Mouse (Mus musculus) small intestine, adult 2 months (tissue): ENCODE results near the gene Rad51b.

Source experiments
- CTCF ChIP-seq: fragments of 200-500 bp; IDR thresholded peaks from 2 replicates; pipeline ENCODE4 v1.5.1; 2012; ENCODE audit warnings: low read depth, mild to moderate bottlenecking, control low read depth, inconsistent platforms, low read length, moderate library complexity, mixed read lengths; ENCODE audit not compliant: insufficient replicate concordance, insufficient read length; ENCODE audit errors: extremely low read depth
- POLR2A ChIP-seq: fragments of 200-500 bp; IDR thresholded peaks from 2 replicates; pipeline ENCODE4 v1.6.1; 2012; ENCODE audit warnings: low read depth, mild to moderate bottlenecking, control low read depth, inconsistent platforms, low read length, moderate library complexity

DNA sequence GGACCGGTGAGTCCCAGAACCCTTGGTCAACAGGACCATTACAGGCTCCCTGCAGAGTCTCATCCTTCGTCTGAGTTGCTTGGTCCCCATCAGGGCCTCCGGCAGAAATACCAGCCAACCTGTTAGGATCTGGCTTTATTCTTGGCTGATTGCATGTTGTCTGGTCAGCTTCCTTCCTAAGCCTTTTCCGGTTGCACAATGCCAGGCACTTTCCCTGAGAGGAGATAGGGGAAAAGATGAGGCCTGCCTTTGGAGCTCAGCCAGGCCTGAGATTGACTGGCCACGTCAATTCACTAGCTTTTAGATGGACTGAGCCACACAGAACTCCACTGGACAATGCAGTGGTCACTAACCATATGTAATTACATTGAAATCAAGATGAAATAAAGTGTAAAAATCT is 552.9 kb downstream of the Rad51b start:
- no peak for TF ChIP-seq CTCF
- TF ChIP-seq POLR2A = no peak
